16 mouse cellular contexts compared by ENCODE assay signal in genomic region chr8:128732254-128732653, GRCm38 (mm10). TPM values are rescaled to one million over a fixed set of nuclear protein-coding genes. Genes with fewer than 3 reads are reported as not detected.
DNase-seq lines count a peak whose midpoint lies in the region; ATAC-seq lines count a peak whose summit lies in the region.
"Had no signal": no experiment of that assay in that cellular context is flagged by ENCODE, and none has a peak within 500 bp of the region (broad histone marks: within the 10 kb centered on the region; RNA-seq: fewer than 3 reads in every experiment).

No protein-coding gene starts in this region.

- H3K4me2 ChIP-seq in kidney, embryonic 15.5 days = no peak overlapping the region
- no peak overlapping the region for H3K4me2 ChIP-seq in neural tube, embryonic 14.5 days (ENCODE audit: low read depth, low read length)
- H3K4me2 ChIP-seq: heart, embryonic 11.5 days; limb, embryonic 13.5 days had no signal

- DNase-seq in kidney, postnatal 10 days = no peak
- DNase-seq in hindbrain, embryonic 10.5 days (ENCODE audit: low spot score) = peak; percentile 58
- DNase-seq in midbrain, embryonic 10.5 days (ENCODE audit: low spot score) = peak; percentile 47
- no peak for DNase-seq in layer of hippocampus, postnatal 10 days (ENCODE audit: low spot score in 2 of 2)
- DNase-seq in ovary, postnatal 14 days (ENCODE audit: low spot score) = no peak
- DNase-seq in heart, adult 11 months = no peak
- DNase-seq: B cell, adult 2 months; cerebellum, adult 18-20 months; gastrocnemius, postnatal 25 days; heart, postnatal 4 days; kidney, adult 2 months had no signal

- H3K4me1 ChIP-seq in kidney, embryonic 15.5 days = no peaks in the 10 kb centered on the region
- H3K4me1 ChIP-seq in hindbrain, embryonic 10.5 days (replicated peaks) = peaks cover 18% of the 10 kb centered on the region
- H3K4me1 ChIP-seq in midbrain, embryonic 10.5 days = peaks cover 34% of the 10 kb centered on the region
- no peaks in the 10 kb centered on the region for H3K4me1 ChIP-seq in neural tube, embryonic 14.5 days (ENCODE audit: control insufficient read depth, insufficient read depth, low read length)
- H3K4me1 ChIP-seq: limb, embryonic 13.5 days had no signal

- H3K36me3 ChIP-seq in kidney, embryonic 15.5 days = peaks cover 75% of the 10 kb centered on the region
- H3K36me3 ChIP-seq in hindbrain, embryonic 10.5 days = peaks cover 88% of the 10 kb centered on the region
- H3K36me3 ChIP-seq in midbrain, embryonic 10.5 days = peaks cover 87% of the 10 kb centered on the region
- H3K36me3 ChIP-seq in neural tube, embryonic 14.5 days (ENCODE audit: control insufficient read depth, insufficient read depth, low read length) = peaks cover 37% of the 10 kb centered on the region

- WGBS in kidney, embryonic 15.5 days = 65% methylated on average over 2 of the region's 2 CpGs
- 28% methylated on average over 2 of the region's 2 CpGs for WGBS in hindbrain, embryonic 10.5 days
- 46% methylated on average over 2 of the region's 2 CpGs for WGBS in midbrain, embryonic 10.5 days
- 28% methylated on average over 2 of the region's 2 CpGs for WGBS in neural tube, embryonic 14.5 days

- ATAC-seq in kidney, embryonic 15.5 days (replicated peaks; ENCODE audit: low FRiP score) = peak; percentile 56; the same call in 1 of the 2 replicates
- peak; percentile 75; the same call in 1 of the 2 replicates for ATAC-seq in neural tube, embryonic 14.5 days (ENCODE audit: low read depth)

- no peaks in the 10 kb centered on the region for H3K27me3 ChIP-seq in kidney, embryonic 15.5 days
- no peaks in the 10 kb centered on the region for H3K27me3 ChIP-seq in hindbrain, embryonic 10.5 days (ENCODE audit: insufficient read depth, poor library complexity, severe bottlenecking)
- no peaks in the 10 kb centered on the region for H3K27me3 ChIP-seq in midbrain, embryonic 10.5 days (ENCODE audit: low read depth, poor library complexity, severe bottlenecking)
- no peaks in the 10 kb centered on the region for H3K27me3 ChIP-seq in neural tube, embryonic 14.5 days (ENCODE audit: control insufficient read depth, insufficient read depth, low read length)
- H3K27me3 ChIP-seq: limb, embryonic 13.5 days had no signal

- no peak overlapping the region for H3K27ac ChIP-seq in kidney, embryonic 15.5 days
- no peak overlapping the region for H3K27ac ChIP-seq in hindbrain, embryonic 10.5 days
- peak overlapping the region; percentile 55; the same call in 1 of the 2 replicates for H3K27ac ChIP-seq in midbrain, embryonic 10.5 days (replicated peaks)
- H3K27ac ChIP-seq in neural tube, embryonic 14.5 days (ENCODE audit: low read depth, low read length) = no peak overlapping the region
- H3K27ac ChIP-seq: left cerebral cortex, adult 2 months; limb, embryonic 13.5 days had no signal

- H3K9ac ChIP-seq in kidney, embryonic 15.5 days = no peak overlapping the region
- H3K9ac ChIP-seq in neural tube, embryonic 14.5 days (replicated peaks; ENCODE audit: low read depth, low read length) = no peak overlapping the region
- H3K9ac ChIP-seq: limb, embryonic 13.5 days had no signal

- no peaks in the 10 kb centered on the region for H3K9me3 ChIP-seq in kidney, embryonic 15.5 days (replicated peaks)
- H3K9me3 ChIP-seq in hindbrain, embryonic 10.5 days = no peaks in the 10 kb centered on the region
- no peaks in the 10 kb centered on the region for H3K9me3 ChIP-seq in midbrain, embryonic 10.5 days (replicated peaks)
- H3K9me3 ChIP-seq in neural tube, embryonic 14.5 days (ENCODE audit: control insufficient read depth, low read length) = no peaks in the 10 kb centered on the region
- H3K9me3 ChIP-seq: limb, embryonic 13.5 days had no signal

- H3K4me3 ChIP-seq in kidney, embryonic 15.5 days (replicated peaks) = no peak overlapping the region
- no peak overlapping the region for H3K4me3 ChIP-seq in hindbrain, embryonic 10.5 days
- no peak overlapping the region for H3K4me3 ChIP-seq in midbrain, embryonic 10.5 days
- no peak overlapping the region for H3K4me3 ChIP-seq in neural tube, embryonic 14.5 days (ENCODE audit: low read depth, low read length)
- H3K4me3 ChIP-seq: left cerebral cortex, adult 2 months; limb, embryonic 13.5 days had no signal

RNA-seq across cellular contexts. Expression of gene Itgb1, which starts 46.8 kb away (rescaled TPM):
- polyA plus RNA-seq in kidney, embryonic 15.5 days (2015; fragmentation: Nextera tagmentation; extraction: Ambion mirVana) = 288 and 292 TPM in 2 replicates
- 110 and 136 TPM in 2 replicates for polyA plus RNA-seq in hindbrain, embryonic 10.5 days (2016; fragmentation: Nextera tagmentation; extraction: Ambion mirVana)
- polyA plus RNA-seq in midbrain, embryonic 10.5 days (2016; fragmentation: Nextera tagmentation; extraction: Ambion mirVana) = 123 and 129 TPM in 2 replicates
- 69.9 and 128 TPM in 2 replicates for polyA plus RNA-seq in neural tube, embryonic 14.5 days (2014; fragmentation: Nextera tagmentation; extraction: Ambion mirVana)
- total RNA-seq in layer of hippocampus, postnatal 10 days (2021) = 10 to 100 TPM; 90.7 to 92.0 TPM

Comparison
In these comparisons a context has a peak if more than half of its experiments do, and no peak if none do; other contexts are left out.
1. DNase-seq: peak in hindbrain, embryonic 10.5 days (single experiment) and midbrain, embryonic 10.5 days (single experiment); none in kidney, postnatal 10 days (single experiment), layer of hippocampus, postnatal 10 days (0 of 2), ovary, postnatal 14 days (single experiment) and heart, adult 11 months (single experiment).